Mouse (Mus musculus) erythroblast, embryonic 14.5 days (primary cell): Measurements from ENCODE around the gene Vmn2r124.
"Not testable (repeated sequence)": the region's sequence is repeated elsewhere in the genome, so short reads cannot be mapped to it uniquely, and the experiment has no call there.

ENCODE experiments used
- GATA1 ChIP-seq: IDR thresholded peaks from 2 replicates; pipeline ENCODE4 v1.6.1; 2012; ENCODE audit warnings: low read length, inconsistent platforms, mixed read lengths
- TAL1 ChIP-seq: IDR thresholded peaks from 3 replicates; pipeline ENCODE4 v1.6.1; 2012; ENCODE audit warnings: low read length, inconsistent platforms, mixed read lengths

- TF ChIP-seq GATA1, TAL1: not testable (repeated sequence)
These were observed 53.0 kb downstream of the Vmn2r124 start for GRCm38 (mm10) chr17:18102265-18102664.
